Mouse (Mus musculus): Measurements from ENCODE around the gene Nudt17. TPM values are rescaled to one million over a fixed set of nuclear protein-coding genes. Genes with fewer than 3 reads are reported as not detected.
"Not testable (repeated sequence)": the region's sequence is repeated elsewhere in the genome, so short reads cannot be mapped to it uniquely, and the experiment has no call there.

The Nudt17 gene
- polyA plus RNA-seq, 1 experiment, result 0.17 TPM

GRCm38 (mm10) chr3:96692506-96692905, 15.9 kb downstream of the Nudt17 start:
- peaks cover 69% of the 10 kb centered on the region for H3K4me1 ChIP-seq
- H3K27me3 ChIP-seq (replicated peaks), result no peaks in the 10 kb centered on the region
- TF ChIP-seq FLI1 (IDR thresholded peaks at IDR 0.05; ENCODE audit: low read length), result no peak
- TF ChIP-seq GATA1 (IDR thresholded peaks at IDR 0.05; ENCODE audit: borderline replicate concordance, low read length), result no peak
- H3K9me3 ChIP-seq, result no peaks in the 10 kb centered on the region
- H3K36me3 ChIP-seq (replicated peaks; ENCODE audit: low read length), result peaks cover 6% of the 10 kb centered on the region
- no peak overlapping the region for H3K4me3 ChIP-seq (replicated peaks)

GRCm38 (mm10) chr3:96690298-96690697, 18.1 kb downstream of the Nudt17 start:
- peaks cover 74% of the 10 kb centered on the region for H3K4me1 ChIP-seq
- H3K27me3 ChIP-seq (replicated peaks), result peaks cover 1% of the 10 kb centered on the region
- H3K9me3 ChIP-seq, result no peaks in the 10 kb centered on the region
- H3K36me3 ChIP-seq (replicated peaks; ENCODE audit: low read length), result peaks cover 20% of the 10 kb centered on the region
- TF ChIP-seq GATA1 (IDR thresholded peaks at IDR 0.05; ENCODE audit: borderline replicate concordance, low read length) (no peak), FLI1 (IDR thresholded peaks at IDR 0.05; ENCODE audit: low read length) (no peak)
- peak overlapping the region; percentile 28 for H3K4me3 ChIP-seq (replicated peaks)

GRCm38 (mm10) chr3:96688854-96689253, 19.5 kb downstream of the Nudt17 start:
- no peak for TF ChIP-seq FLI1 (IDR thresholded peaks at IDR 0.05; ENCODE audit: low read length)
- no peak for TF ChIP-seq GATA1 (IDR thresholded peaks at IDR 0.05; ENCODE audit: borderline replicate concordance, low read length)
- H3K9me3 ChIP-seq, result no peaks in the 10 kb centered on the region
- H3K36me3 ChIP-seq (replicated peaks; ENCODE audit: low read length), result peaks cover 34% of the 10 kb centered on the region
- H3K4me1 ChIP-seq, result peaks cover 82% of the 10 kb centered on the region
- peaks cover 11% of the 10 kb centered on the region for H3K27me3 ChIP-seq (replicated peaks)
- peak overlapping the region; percentile 85 for H3K4me3 ChIP-seq (replicated peaks)

GRCm38 (mm10) chr3:96686057-96686456, 22.3 kb downstream of the Nudt17 start:
- Histone ChIP-seq H3K4me1 (peaks cover 76% of the 10 kb centered on the region), H3K36me3 (replicated peaks; ENCODE audit: low read length) (peaks cover 59% of the 10 kb centered on the region), H3K27me3 (replicated peaks) (peaks cover 24% of the 10 kb centered on the region)
- not testable (repeated sequence) for H3K9me3 ChIP-seq; H3K4me3 ChIP-seq (replicated peaks)

- Histone ChIP-seq H3K4me3 (replicated peaks) (peak overlapping the region; percentile 83), H3K27me3 (replicated peaks) (peaks cover 26% of the 10 kb centered on the region), H3K9me3 (no peaks in the 10 kb centered on the region), H3K4me1 (peaks cover 78% of the 10 kb centered on the region), H3K36me3 (replicated peaks; ENCODE audit: low read length) (peaks cover 72% of the 10 kb centered on the region)
- no peak for TF ChIP-seq GATA1 (IDR thresholded peaks at IDR 0.05; ENCODE audit: borderline replicate concordance, low read length)
- no peak for TF ChIP-seq FLI1 (IDR thresholded peaks at IDR 0.05; ENCODE audit: low read length)
These were observed 23.6 kb downstream of the Nudt17 start for GRCm38 (mm10) chr3:96684822-96685156.

GRCm38 (mm10) chr3:96684151-96684821, 24.1 kb downstream of the Nudt17 start:
- H3K4me3 ChIP-seq (replicated peaks), result peak overlapping the region; percentile 83
- peaks cover 77% of the 10 kb centered on the region for H3K36me3 ChIP-seq (replicated peaks; ENCODE audit: low read length)
- peaks cover 26% of the 10 kb centered on the region for H3K27me3 ChIP-seq (replicated peaks)
- no peak for TF ChIP-seq GATA1 (IDR thresholded peaks at IDR 0.05; ENCODE audit: borderline replicate concordance, low read length)
- TF ChIP-seq FLI1 (IDR thresholded peaks at IDR 0.05; ENCODE audit: low read length), result no peak
- peaks cover 78% of the 10 kb centered on the region for H3K4me1 ChIP-seq
- H3K9me3 ChIP-seq, result no peaks in the 10 kb centered on the region

- peaks cover 80% of the 10 kb centered on the region for H3K36me3 ChIP-seq (replicated peaks; ENCODE audit: low read length)
- H3K4me3 ChIP-seq (replicated peaks), result no peak overlapping the region
- no peaks in the 10 kb centered on the region for H3K9me3 ChIP-seq
- TF ChIP-seq FLI1 (IDR thresholded peaks at IDR 0.05; ENCODE audit: low read length) (no peak), GATA1 (IDR thresholded peaks at IDR 0.05; ENCODE audit: borderline replicate concordance, low read length) (no peak)
- peaks cover 78% of the 10 kb centered on the region for H3K4me1 ChIP-seq
- H3K27me3 ChIP-seq (replicated peaks), result peaks cover 28% of the 10 kb centered on the region
These were observed 24.9 kb downstream of the Nudt17 start for GRCm38 (mm10) chr3:96683496-96683895.

GRCm38 (mm10) chr3:96680269-96680956, 27.9 kb downstream of the Nudt17 start:
- no peak overlapping the region for H3K4me3 ChIP-seq (replicated peaks)
- peaks cover 29% of the 10 kb centered on the region for H3K27me3 ChIP-seq (replicated peaks)
- peaks cover 70% of the 10 kb centered on the region for H3K4me1 ChIP-seq
- H3K36me3 ChIP-seq (replicated peaks; ENCODE audit: low read length), result peaks cover 72% of the 10 kb centered on the region
- TF ChIP-seq FLI1 (IDR thresholded peaks at IDR 0.05; ENCODE audit: low read length), result no peak
- no peak for TF ChIP-seq GATA1 (IDR thresholded peaks at IDR 0.05; ENCODE audit: borderline replicate concordance, low read length)
- H3K9me3 ChIP-seq, result no peaks in the 10 kb centered on the region

- peaks cover 18% of the 10 kb centered on the region for H3K27me3 ChIP-seq (replicated peaks)
- no peaks in the 10 kb centered on the region for H3K9me3 ChIP-seq
- peaks cover 63% of the 10 kb centered on the region for H3K36me3 ChIP-seq (replicated peaks; ENCODE audit: low read length)
- H3K4me3 ChIP-seq (replicated peaks), result no peak overlapping the region
- TF ChIP-seq FLI1 (IDR thresholded peaks at IDR 0.05; ENCODE audit: low read length) (no peak), GATA1 (IDR thresholded peaks at IDR 0.05; ENCODE audit: borderline replicate concordance, low read length) (no peak)
- H3K4me1 ChIP-seq, result peaks cover 69% of the 10 kb centered on the region
These were observed 29.1 kb downstream of the Nudt17 start for GRCm38 (mm10) chr3:96679159-96679674.

- TF ChIP-seq FLI1 (IDR thresholded peaks at IDR 0.05; ENCODE audit: low read length) (no peak), GATA1 (IDR thresholded peaks at IDR 0.05; ENCODE audit: borderline replicate concordance, low read length) (no peak)
- Histone ChIP-seq H3K9me3 (no peaks in the 10 kb centered on the region), H3K36me3 (replicated peaks; ENCODE audit: low read length) (peaks cover 63% of the 10 kb centered on the region), H3K4me1 (peaks cover 69% of the 10 kb centered on the region), H3K27me3 (replicated peaks) (peaks cover 17% of the 10 kb centered on the region), H3K4me3 (replicated peaks) (no peak overlapping the region)
These were observed 29.9 kb downstream of the Nudt17 start for GRCm38 (mm10) chr3:96678456-96678855.

All from megakaryocyte, embryonic 14.5 days (primary cell).